Mouse (Mus musculus): ENCODE measurements at regions not wholly inside any gene's neighbourhood (a gene's known extent, or its start where the extent isn't known, plus 50 kb on each side); places are given as distances from the start of the nearest gene placed in this dataset.

DNA sequence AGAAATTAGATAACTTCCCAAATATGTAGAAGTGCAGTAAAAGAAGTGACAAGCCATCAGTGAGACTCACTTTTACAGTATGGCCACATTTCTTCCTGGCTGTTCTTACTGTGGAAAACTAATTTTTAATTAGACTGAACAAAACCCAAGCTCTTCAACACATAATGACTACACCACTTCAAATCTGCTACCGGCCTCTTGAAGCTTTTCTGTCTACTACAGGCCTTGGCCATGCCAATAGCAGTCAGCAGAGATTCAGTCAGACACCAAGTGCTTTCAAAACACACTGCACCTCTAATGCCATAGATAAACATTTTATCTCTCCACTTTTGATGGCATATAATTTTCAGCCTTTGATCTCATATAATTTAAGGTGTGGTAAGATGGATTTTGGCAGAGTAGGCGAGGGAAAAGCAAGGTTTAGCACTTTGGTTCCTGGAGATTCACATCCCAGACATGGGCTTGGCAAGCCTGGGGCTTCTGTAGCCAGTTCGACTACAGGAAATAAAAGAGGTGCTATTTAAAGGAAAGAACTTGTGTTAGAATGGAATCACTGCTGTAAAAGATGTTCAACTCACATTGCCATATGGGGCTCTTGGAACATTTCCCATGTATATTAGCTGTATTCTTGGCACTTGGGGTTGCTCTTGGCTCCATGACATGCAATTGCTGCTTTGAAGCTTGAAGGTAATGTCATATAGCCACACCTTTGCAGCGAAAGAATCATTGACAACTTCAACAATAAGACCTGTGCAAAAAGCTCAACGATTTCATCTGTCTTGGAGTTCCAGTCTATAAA lies 941.9 kb downstream of the Efnb2 start:
- H3K4me3 ChIP-seq (ENCODE audit: low read depth, low read length): no peak overlapping the region

DNA sequence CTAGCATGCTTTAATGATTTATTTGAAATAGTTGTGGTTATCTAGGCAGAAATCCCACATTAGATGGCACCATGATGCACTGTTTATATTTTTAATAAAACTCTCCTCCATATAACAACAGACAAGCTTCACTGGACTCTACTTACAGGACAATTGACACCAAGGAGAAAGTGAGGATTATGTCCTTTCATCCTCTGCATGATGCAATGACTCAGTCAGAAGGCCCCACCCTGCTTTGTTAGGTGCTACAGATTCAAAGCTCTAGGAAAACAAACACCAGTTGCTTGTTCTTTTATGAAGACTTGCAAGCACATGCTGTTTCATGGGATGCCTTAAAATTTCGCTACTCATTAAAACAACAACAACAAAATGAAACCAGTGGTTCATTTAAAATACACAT lies 950.3 kb downstream of the Efnb2 start:
- no peaks in the 10 kb centered on the region for H3K27me3 ChIP-seq (ENCODE audit: control insufficient read depth, insufficient read depth, low read length, poor library complexity, severe bottlenecking)
- H3K9ac ChIP-seq (ENCODE audit: low read depth, poor library complexity, severe bottlenecking): no peak overlapping the region
- H3K9me3 ChIP-seq (replicated peaks; ENCODE audit: control insufficient read depth, insufficient read depth, low read length, poor library complexity, severe bottlenecking): peaks cover 5% of the 10 kb centered on the region; the same call in 1 of the 2 replicates
- TF ChIP-seq CTCF (IDR thresholded peaks at IDR 0.05; ENCODE audit: low read depth, low read length) (no peak), EP300 (IDR thresholded peaks at IDR 0.05; ENCODE audit: insufficient read depth, low read depth, low read length) (no peak), POLR2A (IDR thresholded peaks at IDR 0.05; ENCODE audit: insufficient read depth, low read length) (no peak)
- H3K36me3 ChIP-seq (ENCODE audit: control insufficient read depth, insufficient read depth, low read length, poor library complexity, severe bottlenecking): no peaks in the 10 kb centered on the region
- no peak overlapping the region for H3K27ac ChIP-seq (ENCODE audit: insufficient read depth, low read length)
- no peak overlapping the region for H3K4me3 ChIP-seq (ENCODE audit: low read depth, low read length)
- H3K4me1 ChIP-seq (ENCODE audit: control insufficient read depth, insufficient read depth, low read length): no peaks in the 10 kb centered on the region

More for the DNA sequence above, 941.9 kb downstream of the Efnb2 start:
- Histone ChIP-seq H3K9me3 (replicated peaks; ENCODE audit: control insufficient read depth, insufficient read depth, low read length, poor library complexity, severe bottlenecking) (no peaks in the 10 kb centered on the region), H3K27me3 (ENCODE audit: control insufficient read depth, insufficient read depth, low read length, poor library complexity, severe bottlenecking) (no peaks in the 10 kb centered on the region), H3K36me3 (ENCODE audit: control insufficient read depth, insufficient read depth, low read length, poor library complexity, severe bottlenecking) (no peaks in the 10 kb centered on the region), H3K9ac (ENCODE audit: low read depth, poor library complexity, severe bottlenecking) (no peak overlapping the region), H3K4me1 (ENCODE audit: control insufficient read depth, insufficient read depth, low read length) (no peaks in the 10 kb centered on the region), H3K27ac (ENCODE audit: insufficient read depth, low read length) (no peak overlapping the region)
- TF ChIP-seq EP300 (IDR thresholded peaks at IDR 0.05; ENCODE audit: insufficient read depth, low read depth, low read length) (no peak), CTCF (IDR thresholded peaks at IDR 0.05; ENCODE audit: low read depth, low read length) (no peak), POLR2A (IDR thresholded peaks at IDR 0.05; ENCODE audit: insufficient read depth, low read length) (no peak)

DNA sequence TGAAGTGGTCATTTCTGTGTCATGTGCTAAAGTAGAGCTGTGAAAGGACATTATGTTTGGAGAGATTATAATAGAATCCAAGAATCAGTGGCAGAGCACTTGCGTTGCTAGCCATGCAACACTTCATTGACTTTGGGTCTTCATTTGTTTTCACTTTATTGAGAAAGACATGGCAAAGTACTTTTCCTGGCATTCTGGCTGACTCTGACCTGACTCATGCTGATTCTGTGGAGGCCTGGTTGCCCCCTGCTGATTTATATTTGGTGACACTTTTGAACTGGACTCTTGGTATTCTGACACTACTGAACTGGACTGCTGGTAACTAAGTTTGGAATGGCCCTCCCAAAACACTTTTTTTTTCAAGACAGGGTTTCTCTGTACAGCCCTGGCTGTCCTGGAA lies 951.6 kb downstream of the Efnb2 start:
- no peak overlapping the region for H3K9ac ChIP-seq (ENCODE audit: low read depth, poor library complexity, severe bottlenecking)
- H3K27me3 ChIP-seq (ENCODE audit: control insufficient read depth, insufficient read depth, low read length, poor library complexity, severe bottlenecking): no peaks in the 10 kb centered on the region
- peaks cover 5% of the 10 kb centered on the region; the same call in 1 of the 2 replicates for H3K9me3 ChIP-seq (replicated peaks; ENCODE audit: control insufficient read depth, insufficient read depth, low read length, poor library complexity, severe bottlenecking)
- no peaks in the 10 kb centered on the region for H3K36me3 ChIP-seq (ENCODE audit: control insufficient read depth, insufficient read depth, low read length, poor library complexity, severe bottlenecking)
- TF ChIP-seq POLR2A (IDR thresholded peaks at IDR 0.05; ENCODE audit: insufficient read depth, low read length): no peak
- no peaks in the 10 kb centered on the region for H3K4me1 ChIP-seq (ENCODE audit: control insufficient read depth, insufficient read depth, low read length)
- H3K27ac ChIP-seq (ENCODE audit: insufficient read depth, low read length): no peak overlapping the region
- no peak overlapping the region for H3K4me3 ChIP-seq (ENCODE audit: low read depth, low read length)

DNA sequence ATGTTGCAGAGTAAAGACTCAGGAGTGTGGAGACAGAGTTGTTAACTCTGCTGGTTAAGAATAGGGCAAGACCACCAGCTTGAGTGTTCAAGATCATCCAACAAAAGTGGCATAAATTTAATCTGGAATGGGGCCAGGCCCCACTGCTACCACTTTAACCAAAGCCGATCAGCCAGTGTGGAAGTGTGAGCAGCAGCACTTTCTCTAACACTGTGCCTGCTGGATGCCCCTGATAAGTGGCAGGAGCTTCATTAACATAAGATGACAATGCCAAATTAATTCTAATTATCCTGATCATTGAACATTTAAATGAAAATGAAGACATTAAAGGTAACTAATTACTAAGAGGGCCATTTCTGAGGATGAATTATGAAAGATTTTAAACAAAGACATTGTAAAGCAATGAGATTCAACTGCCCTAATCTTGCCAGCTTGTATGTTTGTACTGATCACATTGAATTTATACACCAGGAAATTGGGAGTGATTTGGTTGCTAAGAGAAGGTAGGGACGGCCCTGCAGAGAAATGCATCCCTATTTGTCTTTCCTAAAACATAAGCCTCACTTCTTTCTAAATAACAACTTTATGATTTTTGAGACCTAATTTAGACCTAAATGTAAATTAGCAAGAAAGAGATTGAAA lies 969.6 kb downstream of the Efnb2 start:
- Histone ChIP-seq H3K27me3 (ENCODE audit: control insufficient read depth, insufficient read depth, low read length, poor library complexity, severe bottlenecking) (no peaks in the 10 kb centered on the region), H3K36me3 (ENCODE audit: control insufficient read depth, insufficient read depth, low read length, poor library complexity, severe bottlenecking) (no peaks in the 10 kb centered on the region), H3K4me1 (ENCODE audit: control insufficient read depth, insufficient read depth, low read length) (no peaks in the 10 kb centered on the region), H3K27ac (ENCODE audit: insufficient read depth, low read length) (no peak overlapping the region), H3K9ac (ENCODE audit: low read depth, poor library complexity, severe bottlenecking) (no peak overlapping the region), H3K9me3 (replicated peaks; ENCODE audit: control insufficient read depth, insufficient read depth, low read length, poor library complexity, severe bottlenecking) (no peaks in the 10 kb centered on the region; the same call in 1 of the 2 replicates), H3K4me3 (ENCODE audit: low read depth, low read length) (no peak overlapping the region)
- TF ChIP-seq POLR2A (IDR thresholded peaks at IDR 0.05; ENCODE audit: insufficient read depth, low read length) (no peak), EP300 (IDR thresholded peaks at IDR 0.05; ENCODE audit: insufficient read depth, low read depth, low read length) (no peak), CTCF (IDR thresholded peaks at IDR 0.05; ENCODE audit: low read depth, low read length) (no peak)

DNA sequence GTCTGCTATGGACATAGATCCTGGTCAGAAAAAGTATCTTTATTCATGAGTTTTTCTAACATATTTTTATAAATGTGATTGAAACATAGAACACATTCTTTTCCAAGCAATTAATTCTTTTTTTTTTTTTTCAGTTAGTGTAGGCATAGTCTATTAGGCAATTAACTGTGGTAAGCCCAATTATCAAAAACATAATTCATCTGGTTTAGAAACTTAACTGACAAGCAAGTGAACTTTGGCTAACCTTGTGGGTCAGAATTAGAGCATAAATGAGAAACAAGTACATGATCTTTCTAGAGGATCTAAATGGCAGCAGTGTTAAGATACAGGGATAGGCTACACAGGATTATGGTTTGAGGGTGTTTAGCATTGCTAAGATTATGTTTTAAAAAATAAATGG lies 1007.2 kb downstream of the Efnb2 start:
- no peak overlapping the region for H3K27ac ChIP-seq (ENCODE audit: insufficient read depth, low read length)
- H3K4me3 ChIP-seq (ENCODE audit: low read depth, low read length): no peak overlapping the region
- H3K27me3 ChIP-seq (ENCODE audit: control insufficient read depth, insufficient read depth, low read length, poor library complexity, severe bottlenecking): no peaks in the 10 kb centered on the region
- no peak for TF ChIP-seq POLR2A (IDR thresholded peaks at IDR 0.05; ENCODE audit: insufficient read depth, low read length)
- TF ChIP-seq EP300 (IDR thresholded peaks at IDR 0.05; ENCODE audit: insufficient read depth, low read depth, low read length): no peak
- TF ChIP-seq CTCF (IDR thresholded peaks at IDR 0.05; ENCODE audit: low read depth, low read length): no peak
- H3K4me1 ChIP-seq (ENCODE audit: control insufficient read depth, insufficient read depth, low read length): no peaks in the 10 kb centered on the region
- H3K36me3 ChIP-seq (ENCODE audit: control insufficient read depth, insufficient read depth, low read length, poor library complexity, severe bottlenecking): no peaks in the 10 kb centered on the region
- no peak overlapping the region for H3K9ac ChIP-seq (ENCODE audit: low read depth, poor library complexity, severe bottlenecking)
- H3K9me3 ChIP-seq (replicated peaks; ENCODE audit: control insufficient read depth, insufficient read depth, low read length, poor library complexity, severe bottlenecking): no peaks in the 10 kb centered on the region
